Mouse (Mus musculus) activated CD4-positive, CD25-positive, alpha-beta regulatory T cell (primary cell): Measurements from ENCODE around the gene Gm904. TPM values are rescaled to one million over a fixed set of nuclear protein-coding genes. Genes with fewer than 3 reads are reported as not detected.

Source experiments
- polyA plus RNA-seq, 2 experiments: library from polyadenylated mRNA; unstranded; fragments of 100-300 nt; shearing (Covaris generic); gene quantifications; one replicate each; pipeline ENCODE4 v1.2.1; 2017

The Gm904 gene
- not detected for polyA plus RNA-seq

GRCm38 (mm10) chr13:50642928-50643327 is at the start of gene Gm904:
TSS of gene Gm904 (plus strand) at chr13:50643228.

Other genes starting within 250 kb of the Gm904 start
- gene Fbxw17, start 225.4 kb upstream of the Gm904 start, polyA plus RNA-seq, result 10 to 100 TPM; 18.5 to 34.8 TPM
- gene Gm47429, start 199.3 kb upstream of the Gm904 start, polyA plus RNA-seq, result not detected
- gene Nutm2, start 175.9 kb upstream of the Gm904 start, polyA plus RNA-seq, result not detected
- not detected for gene Gm8765, start 55.1 kb downstream of the Gm904 start, polyA plus RNA-seq